Mouse (Mus musculus) erythroblast, adult 5-6 weeks (primary cell): ENCODE data around the gene Cd19. TPM values are rescaled to one million over a fixed set of nuclear protein-coding genes. Genes with fewer than 3 reads are reported as not detected.
"Not testable (repeated sequence)": the region's sequence is repeated elsewhere in the genome, so short reads cannot be mapped to it uniquely, and the experiment has no call there.

Experiments used
- ATAC-seq: replicated peaks from 2 replicates; pipeline ENCODE4 v1.8.0; 2016; ENCODE audit warnings: moderate number of reproducible peaks, mild to moderate bottlenecking, moderate TSS enrichment, inconsistent platforms; ENCODE audit not compliant: poor library complexity, low FRiP score, severe bottlenecking
- total RNA-seq, 2 experiments: library from RNA; stranded (forward) in 1 of 2; stranded (reverse) in 1 of 2; fragments of 150-400 nt in 1 of 2; fragments of 200-764, 138-1000 nt in 1 of 2; gene quantifications; 2 replicates each; pipeline versions ENCODE4 v1.2.3 to v1.2.4; 2015 to 2017; ENCODE audit warnings: low replicate concordance in 2 of 2

Gene Cd19
- total RNA-seq, 2 experiments from 2014 or later, result not detected

DNA sequence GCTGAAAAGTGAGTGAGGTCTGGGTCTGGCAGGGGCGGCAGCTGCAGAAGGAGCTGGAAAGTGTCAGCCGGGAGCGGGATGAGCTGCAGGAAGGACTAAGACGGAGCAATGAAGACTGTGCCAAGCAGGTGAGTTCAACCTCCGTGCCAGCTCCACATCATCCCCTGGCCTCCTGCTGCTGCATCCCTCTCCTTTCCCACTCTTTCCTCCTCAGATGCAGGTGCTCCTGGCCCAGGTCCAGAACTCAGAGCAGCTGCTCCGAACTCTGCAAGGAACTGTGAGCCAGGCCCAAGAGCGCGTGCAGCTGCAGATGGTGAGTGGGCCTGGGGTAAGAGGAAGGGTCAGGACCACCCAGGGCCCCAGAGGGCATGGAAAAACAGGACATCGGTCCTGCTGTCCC is 25.4 kb upstream of the Cd19 start:
- ATAC-seq, result no peak

DNA sequence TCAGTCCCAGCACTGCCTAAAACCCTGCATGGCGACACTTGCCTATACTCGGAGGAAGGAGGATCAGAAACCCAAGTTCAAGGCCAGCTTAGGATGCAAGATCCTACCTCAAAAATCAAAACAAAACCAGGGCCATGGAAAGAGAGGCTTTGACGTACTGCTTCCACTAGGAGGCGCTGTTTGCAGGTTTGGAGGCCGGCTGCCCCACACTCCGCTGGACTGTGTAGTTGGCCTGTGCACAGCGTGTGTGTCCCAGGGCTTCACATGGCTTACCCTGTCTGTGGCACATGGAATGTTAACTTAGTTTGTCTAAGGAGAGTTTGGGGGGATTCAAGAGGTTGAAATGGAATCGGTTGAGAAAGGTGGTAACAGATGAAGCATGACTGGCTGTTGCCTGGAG is 22.2 kb upstream of the Cd19 start:
- ATAC-seq, result peak; percentile 73

DNA sequence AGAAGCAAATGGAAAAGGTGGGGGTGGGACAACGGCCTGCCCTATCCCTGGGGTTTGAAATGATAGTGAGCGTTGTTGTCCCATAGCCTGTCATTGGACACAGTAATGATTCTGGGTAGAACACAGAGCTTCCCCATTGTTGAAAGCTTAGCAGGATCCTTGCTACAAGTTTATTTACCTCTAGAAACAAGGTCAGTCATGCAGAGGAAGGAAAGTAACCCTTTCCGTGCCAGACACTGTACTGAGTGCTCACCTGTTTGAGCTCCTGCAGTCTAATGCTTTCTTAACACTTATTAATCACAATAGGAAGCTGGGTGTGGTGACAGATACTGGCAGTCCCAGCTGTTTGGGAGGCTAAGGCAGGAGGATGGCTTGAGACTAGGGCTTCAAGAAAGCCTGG is 21.1 kb upstream of the Cd19 start:
- no peak for ATAC-seq

DNA sequence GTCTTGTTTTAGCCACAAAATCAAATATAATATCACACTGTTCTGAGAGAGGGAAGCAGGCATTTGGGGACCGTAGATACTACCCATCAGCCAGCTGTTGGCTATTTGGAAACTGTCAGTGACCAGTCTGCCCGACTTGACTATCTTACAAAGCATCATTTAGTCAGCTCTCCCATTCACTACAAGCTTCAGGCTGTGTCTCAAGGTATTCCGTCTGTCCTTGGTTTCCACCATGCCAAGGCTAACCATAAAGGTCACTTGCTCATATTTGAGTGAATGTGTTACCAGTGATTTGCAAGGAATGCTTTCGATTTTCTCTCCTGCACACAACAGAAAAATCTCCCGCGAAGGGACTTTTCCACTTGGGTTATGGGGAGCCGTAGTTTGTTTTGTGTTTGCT is 20.0 kb upstream of the Cd19 start:
- no peak for ATAC-seq

DNA sequence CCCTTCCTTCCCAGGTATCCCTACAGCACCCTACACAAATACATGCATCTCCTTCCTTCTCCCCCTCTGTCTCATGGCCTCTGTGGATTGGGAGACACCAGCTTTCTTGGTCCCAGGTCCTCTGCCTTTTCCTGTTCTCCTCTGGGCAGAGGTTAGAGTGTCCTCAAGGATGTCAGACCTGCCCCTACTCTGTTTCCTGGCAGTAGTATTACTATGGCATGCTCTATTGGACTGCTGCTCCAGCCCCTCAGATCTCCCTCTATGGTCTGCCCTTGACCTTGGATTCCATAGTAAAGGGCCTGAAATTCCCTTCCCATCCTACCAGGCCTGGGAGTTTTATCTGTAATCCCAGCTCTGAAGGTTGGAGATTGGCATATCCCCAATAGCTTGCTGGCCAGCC is 15.5 kb upstream of the Cd19 start:
- no peak for ATAC-seq

DNA sequence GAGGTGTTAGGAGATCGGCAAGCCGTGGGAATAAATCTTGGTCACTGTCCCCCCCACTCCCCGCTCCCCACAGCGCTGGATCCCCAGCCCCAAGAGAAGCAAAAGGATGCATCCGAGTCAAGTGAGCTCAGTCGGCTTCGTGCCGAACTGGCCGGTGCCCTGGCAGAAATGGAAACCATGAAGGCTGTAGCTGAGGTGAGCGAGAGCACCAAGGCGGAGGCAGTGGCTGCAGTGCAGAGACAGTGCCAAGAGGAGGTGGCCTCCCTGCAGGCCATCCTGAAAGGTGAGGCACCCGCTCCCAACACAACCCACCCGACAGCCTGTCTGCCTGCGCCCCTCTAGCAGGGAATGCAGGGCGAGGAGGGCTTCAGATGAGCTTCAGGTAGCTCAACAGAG is 14.8 kb upstream of the Cd19 start:
- peak; percentile 18; the same call in 1 of the 2 replicates for ATAC-seq

DNA sequence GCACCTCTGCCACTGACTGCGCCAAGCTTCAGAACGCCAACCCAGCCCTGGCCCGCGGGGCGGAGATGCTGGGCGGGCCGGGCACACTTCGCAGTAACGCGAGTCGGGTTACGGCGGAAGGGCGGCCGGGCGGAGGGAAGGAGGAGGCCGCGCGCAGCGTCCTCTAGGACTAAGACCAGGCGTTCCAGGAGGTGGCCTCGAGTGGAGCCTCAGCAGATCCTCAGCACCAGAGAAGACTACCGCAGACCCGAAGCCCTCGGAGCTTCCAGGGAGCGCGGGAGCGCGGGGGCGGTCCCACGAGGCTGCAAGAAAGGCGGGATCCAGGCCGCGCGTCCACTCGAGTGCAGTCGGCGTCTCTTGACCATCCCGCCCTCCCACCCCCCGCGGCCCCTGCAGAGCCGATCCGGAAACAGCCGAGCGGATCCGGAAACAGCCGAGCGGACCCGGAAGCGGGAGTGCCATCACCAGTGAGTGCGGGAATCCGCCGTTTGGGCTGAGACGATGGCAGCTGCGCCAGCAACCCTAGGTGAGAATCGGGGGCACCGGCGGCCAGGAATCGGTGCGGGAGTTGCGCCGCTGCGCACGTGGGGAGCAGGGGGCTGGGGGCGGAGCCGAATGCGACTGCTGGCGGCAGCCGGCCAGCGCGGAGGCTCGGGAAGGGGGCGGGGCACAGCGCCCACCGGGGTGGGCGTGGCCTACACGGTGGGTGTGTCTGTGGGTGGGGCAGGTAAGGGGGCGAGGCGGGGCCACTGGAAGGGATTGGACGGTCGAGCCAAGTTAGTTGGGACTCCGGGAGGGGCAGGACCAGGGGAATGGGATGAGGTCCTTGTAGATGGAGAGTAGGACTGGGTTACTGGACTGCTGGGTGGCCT is 14.2 kb upstream of the Cd19 start, which contains the start of gene Rabep2:
Gene Rabep2, plus strand, starts transcription at position 129 of the 872 bp plus-strand sequence.
- ATAC-seq, result peak; percentile 81

DNA sequence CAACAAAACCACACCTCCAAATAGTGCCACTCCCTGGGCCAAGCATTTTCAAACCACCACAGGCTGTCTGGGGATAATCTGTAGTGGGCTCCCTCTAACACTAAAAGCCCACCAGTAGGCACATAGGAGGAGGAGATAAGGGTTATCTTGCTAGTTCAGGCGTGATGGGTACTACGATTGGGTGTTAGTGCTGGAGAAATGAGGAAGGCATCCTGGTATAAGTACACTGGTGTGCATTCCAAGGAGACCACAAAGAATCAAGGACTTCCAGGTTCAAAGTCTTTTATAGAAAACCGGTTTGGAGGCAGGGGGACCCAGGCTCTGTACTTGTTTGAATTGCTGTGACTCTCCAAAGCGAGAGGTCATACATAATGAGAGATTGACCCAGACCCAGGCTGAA is 13.5 kb upstream of the Cd19 start:
- ATAC-seq, result no peak

DNA sequence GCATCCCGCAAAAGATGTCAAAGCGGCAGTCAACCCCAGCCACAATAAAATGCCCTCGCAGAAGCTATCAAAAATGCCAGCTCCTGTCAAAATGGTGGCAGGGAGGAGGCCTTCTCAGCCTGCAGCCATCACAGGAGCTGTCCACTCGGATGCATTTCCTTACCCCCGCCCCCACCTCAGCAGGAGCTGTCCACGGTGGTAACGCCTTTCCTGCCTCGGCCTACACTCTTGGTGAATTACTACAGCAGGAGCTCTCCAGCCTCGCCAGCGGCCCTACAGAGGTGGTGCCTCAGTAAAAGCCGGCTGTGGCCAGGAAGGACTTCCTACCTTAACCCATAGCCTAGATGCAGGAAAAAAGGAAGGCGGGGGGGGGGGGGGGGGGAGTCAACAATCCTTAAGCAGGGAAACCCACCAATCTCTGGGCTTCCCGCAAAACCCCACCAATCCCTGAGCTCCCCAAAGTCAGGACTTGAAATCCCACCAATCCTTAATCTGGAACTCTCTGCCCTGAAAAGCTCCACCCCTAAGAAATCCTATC is 12.7 kb upstream of the Cd19 start:
- ATAC-seq, result no peak

DNA sequence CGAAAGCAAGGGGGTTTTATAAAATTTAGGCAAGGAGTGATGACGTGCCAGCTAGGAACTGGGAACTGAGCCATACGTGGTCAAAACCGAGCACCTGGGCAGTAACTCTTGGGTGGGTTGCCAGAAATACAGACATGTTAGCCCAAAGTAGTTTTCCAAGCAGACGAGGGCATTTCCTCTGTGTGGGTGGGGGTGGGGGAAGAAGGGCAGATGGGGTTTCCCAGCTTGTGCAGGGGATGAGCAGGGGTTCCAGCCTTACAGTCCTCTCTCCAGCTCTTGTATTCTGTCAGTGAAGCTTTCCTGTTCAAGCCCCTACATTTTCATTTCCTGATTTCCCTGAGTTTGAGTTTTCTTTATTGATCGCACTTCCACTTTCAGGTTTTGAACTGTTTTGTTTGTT is 9.5 kb upstream of the Cd19 start:
- ATAC-seq, result no peak

DNA sequence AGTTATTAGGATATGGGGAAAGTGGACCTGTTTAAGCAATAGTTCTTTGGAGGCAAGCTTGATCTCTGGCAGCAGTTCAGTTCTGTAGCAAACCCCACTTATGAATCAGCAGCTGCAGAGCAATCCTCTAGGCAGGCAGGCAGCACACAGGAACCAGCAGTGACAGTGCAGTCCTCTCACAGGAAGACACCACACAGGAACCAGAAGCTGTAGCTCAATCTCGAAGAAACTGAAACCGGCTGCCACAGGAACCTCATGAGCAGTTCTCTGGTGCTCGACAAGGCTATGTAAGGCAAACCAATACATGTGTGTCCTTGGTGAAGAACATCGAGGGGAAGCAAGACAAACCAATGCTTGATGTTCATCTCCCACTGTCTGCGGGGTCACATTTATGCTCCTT is 7.1 kb upstream of the Cd19 start:
- no peak for ATAC-seq

DNA sequence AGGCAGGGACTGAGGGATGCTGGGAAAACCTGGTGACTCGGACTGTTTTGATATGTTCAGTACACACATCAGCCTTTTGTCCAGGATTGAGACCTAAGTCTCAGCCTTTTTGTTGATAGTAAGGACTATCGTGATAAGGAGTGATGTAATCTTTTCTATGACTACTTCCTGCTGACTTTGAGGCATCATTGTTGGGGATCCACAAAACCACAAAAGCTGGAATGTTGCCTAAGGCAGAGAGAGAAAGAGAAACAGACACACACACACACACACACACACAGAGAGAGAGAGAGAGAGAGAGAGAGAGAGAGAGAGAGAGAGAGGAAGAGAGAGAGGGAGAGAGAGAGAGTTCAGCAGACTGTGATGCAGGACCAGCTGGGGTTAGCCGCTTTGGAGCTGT is 3.8 kb upstream of the Cd19 start:
- no peak for ATAC-seq

DNA sequence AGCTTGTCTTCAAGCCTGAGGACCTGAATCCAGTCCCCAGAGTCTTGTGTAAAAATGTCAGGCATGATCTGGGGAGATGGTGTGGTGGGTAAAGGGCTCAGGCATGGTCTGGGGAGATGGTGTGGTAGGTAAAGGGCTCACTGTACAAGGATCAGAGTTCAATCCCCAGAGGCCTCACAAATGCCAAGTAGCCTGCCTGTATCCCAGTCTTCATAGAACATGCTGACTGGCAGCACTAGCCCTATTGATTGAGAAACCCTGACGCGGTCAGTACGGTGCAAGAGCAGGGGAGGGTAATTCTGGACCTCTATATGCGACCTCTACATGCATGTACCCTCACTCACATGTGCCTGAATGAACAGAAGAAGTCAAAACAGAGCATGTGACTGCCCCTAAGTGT is 2.9 kb upstream of the Cd19 start:
- no peak for ATAC-seq

DNA sequence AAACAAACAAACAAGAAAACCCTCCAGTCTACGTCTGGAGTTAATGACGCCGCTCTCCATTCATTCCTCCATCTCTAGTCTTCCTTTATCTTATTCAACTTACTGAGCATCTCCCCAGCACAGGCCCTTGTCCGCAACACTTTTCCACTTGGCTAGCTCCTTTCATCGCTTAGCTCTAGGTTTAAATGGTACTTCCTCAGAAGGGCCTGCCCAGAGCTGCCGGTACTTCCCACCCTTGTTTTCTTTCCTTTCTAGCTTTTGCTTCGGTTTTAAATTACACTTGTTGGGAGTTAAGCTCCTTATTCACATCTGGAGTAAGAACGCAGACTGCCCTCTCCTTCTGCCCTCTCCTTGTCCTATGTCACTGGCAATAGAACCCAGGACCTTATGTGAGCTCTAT is 2.4 kb upstream of the Cd19 start:
- no peak for ATAC-seq

DNA sequence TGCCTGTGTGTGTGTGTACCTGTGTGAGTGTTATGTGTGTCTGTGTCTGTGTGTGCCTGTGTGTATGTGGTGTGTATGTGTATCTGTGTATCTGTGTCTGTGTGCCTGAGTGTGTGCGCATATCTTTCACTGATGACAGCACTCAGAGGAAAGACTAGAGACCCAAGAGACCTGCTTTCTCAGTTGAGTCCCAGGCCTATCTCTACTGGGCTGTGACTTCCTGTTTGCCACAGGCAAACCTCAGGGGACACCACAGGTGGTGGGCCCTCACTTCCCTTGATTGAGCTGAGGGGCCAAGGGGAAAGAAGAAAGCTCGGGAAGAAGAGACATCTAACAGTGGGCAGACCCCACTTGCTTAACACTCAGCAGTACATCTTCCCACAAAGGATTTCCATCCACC is 1.9 kb upstream of the Cd19 start:
- ATAC-seq, result no peak

DNA sequence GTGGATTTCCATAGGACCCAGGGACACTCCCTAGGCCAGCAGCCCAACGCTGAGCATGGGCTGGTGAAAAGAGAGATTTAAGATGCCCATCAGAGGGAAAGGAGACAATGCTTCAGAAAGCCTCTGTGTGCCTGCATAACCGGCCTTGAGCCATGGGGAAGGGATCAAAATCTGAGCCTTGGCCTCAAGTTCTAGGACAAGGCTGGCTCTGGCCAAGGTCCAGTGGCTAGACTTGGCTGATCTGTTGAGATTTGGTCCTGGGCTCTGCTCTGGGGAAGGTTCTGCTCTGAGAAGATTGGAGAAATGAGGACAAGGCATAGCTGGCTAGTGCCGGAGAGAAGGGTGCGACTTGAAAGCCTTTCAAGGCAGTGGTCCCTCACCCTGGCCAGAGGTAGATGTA is 3.6 kb downstream of the Cd19 start:
- no peak for ATAC-seq

DNA sequence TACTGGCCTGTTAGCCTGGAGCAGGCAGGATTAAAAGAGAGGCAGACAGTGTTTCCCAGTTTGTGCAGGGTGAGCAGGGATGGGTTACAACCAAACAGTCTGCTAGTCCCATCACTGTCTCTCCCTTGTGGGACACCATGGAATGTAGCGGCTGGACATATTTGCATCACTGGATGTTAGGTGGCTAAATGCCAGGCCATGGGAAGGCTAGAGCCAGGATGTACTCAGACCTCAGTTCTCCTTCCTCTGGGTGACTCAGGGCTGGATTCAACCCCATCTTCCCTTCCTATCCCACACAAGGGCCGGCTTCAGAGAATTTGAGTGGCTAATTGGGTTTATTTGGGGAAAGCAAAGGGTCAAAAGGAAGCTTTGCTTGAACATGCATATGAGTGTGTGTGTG is 6.0 kb downstream of the Cd19 start:
- no peak for ATAC-seq

DNA sequence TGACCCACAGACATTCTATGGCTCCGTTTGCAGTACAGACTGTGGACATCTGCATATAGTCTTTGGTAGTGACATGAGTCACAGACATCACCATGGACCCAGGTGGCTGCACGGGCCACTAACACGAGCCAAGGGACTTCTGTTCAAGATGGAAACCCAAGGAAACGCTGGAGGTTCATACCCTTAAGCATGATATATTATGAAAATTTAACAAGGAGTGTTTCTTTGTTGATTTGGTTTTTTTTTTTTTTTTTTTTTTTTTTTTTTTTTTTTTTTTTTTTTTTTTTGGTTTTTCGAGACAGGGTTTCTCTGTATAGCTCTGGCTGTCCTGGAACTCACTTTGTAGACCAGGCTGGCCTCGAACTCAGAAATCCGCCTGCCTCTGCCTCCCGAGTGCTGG is 12.2 kb downstream of the Cd19 start:
- ATAC-seq, result not testable (repeated sequence)

DNA sequence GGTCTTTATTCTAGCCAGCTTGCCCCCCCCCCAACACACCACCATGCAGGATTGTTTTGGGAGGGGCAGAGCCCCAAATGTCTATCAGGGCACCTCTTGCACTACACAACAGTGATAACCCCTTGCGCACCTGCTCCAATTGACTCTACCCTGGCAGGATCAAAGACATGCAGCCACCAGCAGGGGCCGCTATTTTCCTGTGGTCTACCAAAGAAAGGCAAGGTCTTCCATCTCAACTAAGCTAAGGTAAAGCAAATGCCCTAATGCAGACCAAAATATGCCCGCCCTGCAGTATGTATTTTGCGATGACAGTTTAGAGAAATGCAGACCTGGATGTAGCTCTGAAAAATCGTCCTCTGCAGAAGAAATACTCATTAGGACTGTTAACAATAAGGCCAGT is 15.1 kb downstream of the Cd19 start:
- ATAC-seq, result peak; percentile 38; the same call in 1 of the 2 replicates

DNA sequence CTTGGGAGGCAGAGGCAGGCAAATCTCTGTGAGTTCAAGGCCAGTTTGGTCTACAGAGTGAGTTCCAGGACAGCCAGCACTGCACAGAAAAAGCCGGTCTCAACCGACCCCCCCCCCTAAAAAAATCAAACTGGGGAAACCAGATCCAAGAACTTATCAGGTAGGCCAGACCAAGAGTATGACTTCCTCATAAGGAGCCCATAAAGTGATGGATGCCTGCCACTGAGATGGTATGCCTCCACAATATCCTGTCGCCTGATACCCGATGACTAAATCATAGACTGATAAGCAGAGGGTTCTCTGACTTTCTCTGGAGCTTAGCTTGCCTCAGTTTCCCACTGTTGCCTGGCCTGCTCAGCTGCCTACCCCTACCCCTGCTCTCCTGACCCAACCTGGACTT is 16.9 kb downstream of the Cd19 start:
- ATAC-seq, result no peak

DNA sequence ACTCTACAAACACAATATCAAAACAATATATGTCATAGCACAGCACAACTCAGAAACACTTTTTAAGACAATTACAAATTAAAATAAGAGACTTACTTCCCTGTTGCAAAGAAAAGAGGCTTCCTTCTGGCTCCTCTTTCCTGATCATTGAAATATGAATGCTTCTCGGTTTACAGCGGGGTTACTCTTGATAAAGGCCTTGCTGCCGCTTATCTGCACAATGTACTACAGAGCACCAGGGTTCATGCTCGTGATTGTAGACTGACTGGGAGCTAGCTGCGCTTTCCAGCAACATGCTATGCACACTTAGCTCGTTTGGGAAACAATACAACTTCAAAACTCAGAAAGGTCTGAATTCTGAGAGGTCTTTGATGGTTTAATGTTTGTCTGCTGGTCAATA is 17.5 kb downstream of the Cd19 start:
- ATAC-seq, result no peak
